Mouse (Mus musculus) lung, adult 2 months (tissue): ENCODE results near the gene Rybp.

Source experiments
- CTCF ChIP-seq: fragments of 200-500 bp; IDR thresholded peaks from 2 replicates; pipeline ENCODE4 v1.5.1; 2011; ENCODE audit warnings: mild to moderate bottlenecking, low read length, control low read depth; ENCODE audit not compliant: insufficient read depth
- POLR2A ChIP-seq: fragments of 200-500 bp; IDR thresholded peaks from 2 replicates; pipeline ENCODE4 v1.6.1; 2011; ENCODE audit warnings: low read depth, mild to moderate bottlenecking, control low read depth, low read length, borderline replicate concordance; ENCODE audit errors: extremely low read depth

GRCm38 (mm10) chr6:100292411-100292810, 5.1 kb upstream of the Rybp start:
- no peak for TF ChIP-seq CTCF
- TF ChIP-seq POLR2A, result no peak
